Mouse (Mus musculus) brain, embryonic 18.5 days (tissue): ENCODE measurements at regions not wholly inside any gene's neighbourhood (a gene's known extent, or its start where the extent isn't known, plus 50 kb on each side); places are given as distances from the start of the nearest gene placed in this dataset.
A peak's percentile ranks its signal among the peaks of the same experiment; 100 is the strongest.

Source experiments
- DNase-seq: peaks from one replicate; pipeline ENCODE4 v3.0.0-alpha.2; 2012; ENCODE audit warnings: low read depth, low spot score

GRCm38 (mm10) chr19:26938911-26939310 is 53.2 kb downstream of the Gm815 start:
- DNase-seq: no peak

GRCm38 (mm10) chr19:26944006-26944405 is 58.3 kb downstream of the Gm815 start:
- DNase-seq: no peak

- DNase-seq: no peak
These were observed 60.9 kb downstream of the Gm815 start for GRCm38 (mm10) chr19:26946562-26946961.

GRCm38 (mm10) chr19:26948479-26948878 is 62.8 kb downstream of the Gm815 start:
- DNase-seq: no peak

- DNase-seq: no peak
These were observed 63.5 kb downstream of the Gm815 start for GRCm38 (mm10) chr19:26949153-26949552.

GRCm38 (mm10) chr19:26953348-26953747 is 67.7 kb downstream of the Gm815 start:
- DNase-seq: no peak

- no peak for DNase-seq
These were observed 80.5 kb downstream of the Gm815 start for GRCm38 (mm10) chr19:26966055-26966760.

- DNase-seq: no peak
These were observed 87.4 kb downstream of the Gm815 start for GRCm38 (mm10) chr19:26973058-26973457.

GRCm38 (mm10) chr19:26973773-26974548 is 88.3 kb downstream of the Gm815 start:
- DNase-seq: no peak

GRCm38 (mm10) chr19:26974576-26975204 is 89.0 kb downstream of the Gm815 start:
- no peak for DNase-seq

- DNase-seq: no peak
These were observed 91.1 kb downstream of the Gm815 start for GRCm38 (mm10) chr19:26976604-26977322.

- no peak for DNase-seq
These were observed 92.4 kb downstream of the Gm815 start for GRCm38 (mm10) chr19:26977887-26978639.

GRCm38 (mm10) chr19:26978640-26979007 is 92.9 kb downstream of the Gm815 start:
- DNase-seq: no peak

- no peak for DNase-seq
These were observed 93.6 kb downstream of the Gm815 start for GRCm38 (mm10) chr19:26979322-26979721.

- no peak for DNase-seq
These were observed 101.0 kb downstream of the Gm815 start for GRCm38 (mm10) chr19:26986672-26987071.

GRCm38 (mm10) chr19:26987197-26987596 is 101.5 kb downstream of the Gm815 start:
- DNase-seq: no peak

- peak; percentile 50 for DNase-seq
These were observed 102.3 kb downstream of the Gm815 start for GRCm38 (mm10) chr19:26987909-26988456.

GRCm38 (mm10) chr19:26994586-26995352 is 109.1 kb downstream of the Gm815 start:
- DNase-seq: no peak

- DNase-seq: no peak
These were observed 113.9 kb downstream of the Gm815 start for GRCm38 (mm10) chr19:26999596-26999995.

GRCm38 (mm10) chr19:27021930-27022329 is 136.2 kb downstream of the Gm815 start:
- DNase-seq: no peak
